Mouse (Mus musculus): ENCODE data around the gene Cacna2d3.
A peak's percentile ranks its signal among the peaks of the same experiment; 100 is the strongest.

Cacna2d3 gene

GRCm38 (mm10) chr14:29163998-29164652 is 557.5 kb downstream of the Cacna2d3 start:
- no peak for DNase-seq (ENCODE audit: inconsistent ontology term)

DNA sequence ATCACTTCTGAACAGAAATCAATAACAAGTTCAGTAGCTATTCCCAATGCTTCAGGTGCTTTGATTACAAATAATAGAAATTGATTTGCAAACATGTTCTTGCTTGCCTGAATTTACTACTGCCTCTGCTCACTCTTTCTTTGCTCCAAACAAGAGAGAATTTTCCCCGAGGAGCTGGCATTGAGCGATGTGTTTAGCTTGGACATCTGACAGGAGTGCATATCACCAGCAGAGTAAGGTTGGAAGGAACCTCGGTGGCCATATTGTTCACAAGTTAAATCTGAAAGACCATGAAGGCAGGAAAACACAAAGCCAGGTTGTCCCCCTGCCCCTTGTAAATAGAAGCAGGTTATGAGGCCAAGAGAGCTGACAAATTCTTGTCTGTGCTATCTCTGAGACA is 561.9 kb downstream of the Cacna2d3 start:
- no peak for DNase-seq (ENCODE audit: inconsistent ontology term)

DNA sequence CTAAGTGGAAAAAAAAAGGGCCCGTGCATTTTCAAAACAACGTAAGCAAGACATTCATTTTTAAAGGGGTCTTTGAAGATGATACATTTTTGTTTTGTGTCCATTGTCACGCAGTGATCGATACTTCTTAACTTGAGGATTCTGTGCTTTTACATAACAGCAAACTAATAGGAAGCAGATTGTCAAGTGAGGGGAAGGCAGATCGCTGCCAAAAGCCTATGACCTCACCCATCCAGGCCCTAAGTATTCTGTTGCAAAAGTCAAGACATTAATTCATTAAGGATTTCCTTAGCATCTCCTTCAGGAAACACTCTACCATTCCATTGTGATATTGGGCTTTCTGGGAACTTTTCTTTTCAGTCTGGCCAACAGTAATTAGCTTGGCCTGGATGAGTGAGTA is 564.6 kb downstream of the Cacna2d3 start:
- no peak for DNase-seq (ENCODE audit: inconsistent ontology term)

DNA sequence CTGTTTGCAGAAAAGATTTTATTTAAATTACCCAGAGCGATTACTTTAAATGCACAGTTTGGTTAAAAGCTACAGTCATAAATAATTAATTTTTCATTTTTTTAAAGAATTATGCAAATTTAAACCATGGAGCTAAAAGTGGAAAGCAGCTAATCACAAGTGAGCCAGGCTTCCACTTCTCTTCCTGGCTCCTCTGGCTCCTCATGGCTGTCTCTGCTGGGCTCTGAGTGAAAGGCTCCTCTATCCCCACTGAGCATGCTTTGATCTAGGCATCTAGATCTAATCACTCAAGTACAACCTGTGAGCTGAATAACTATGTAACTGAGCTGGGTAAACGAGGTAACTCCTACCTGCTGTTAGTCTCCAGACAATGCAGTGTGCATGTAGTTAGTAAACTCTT is 577.5 kb downstream of the Cacna2d3 start:
- DNase-seq (ENCODE audit: inconsistent ontology term), result no peak

GRCm38 (mm10) chr14:29137614-29138013 is 584.0 kb downstream of the Cacna2d3 start:
- no peak for DNase-seq (ENCODE audit: inconsistent ontology term)

GRCm38 (mm10) chr14:29137006-29137579 is 584.6 kb downstream of the Cacna2d3 start:
- no peak for DNase-seq (ENCODE audit: inconsistent ontology term)

- DNase-seq (ENCODE audit: inconsistent ontology term), result no peak
Observed at GRCm38 (mm10) chr14:29134901-29135300, 586.8 kb downstream of the Cacna2d3 start.

GRCm38 (mm10) chr14:29130511-29130910 is 591.2 kb downstream of the Cacna2d3 start:
- no peak for DNase-seq (ENCODE audit: inconsistent ontology term)

GRCm38 (mm10) chr14:29123886-29124285 is 597.8 kb downstream of the Cacna2d3 start:
- no peak for DNase-seq (ENCODE audit: inconsistent ontology term)

DNA sequence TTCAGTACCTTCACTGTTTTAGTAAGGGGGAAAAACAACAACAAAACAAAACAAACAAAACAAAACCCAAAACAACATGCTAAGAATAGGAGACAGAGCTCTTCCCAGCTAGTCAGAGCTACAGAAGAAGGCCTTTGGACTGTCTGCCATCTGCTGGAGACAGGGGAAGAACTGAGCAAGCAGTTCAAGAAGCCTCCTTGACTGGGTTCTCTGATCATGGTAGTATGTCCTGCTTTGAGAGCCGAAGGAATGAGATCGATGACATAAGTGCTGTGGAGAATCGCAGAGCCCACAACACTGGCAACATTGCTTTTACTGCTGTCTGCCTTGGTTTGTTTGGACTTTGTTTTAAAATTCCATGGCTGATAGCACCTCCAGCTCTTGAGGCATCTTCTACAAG is 598.9 kb downstream of the Cacna2d3 start:
- DNase-seq (ENCODE audit: inconsistent ontology term), result no peak

DNA sequence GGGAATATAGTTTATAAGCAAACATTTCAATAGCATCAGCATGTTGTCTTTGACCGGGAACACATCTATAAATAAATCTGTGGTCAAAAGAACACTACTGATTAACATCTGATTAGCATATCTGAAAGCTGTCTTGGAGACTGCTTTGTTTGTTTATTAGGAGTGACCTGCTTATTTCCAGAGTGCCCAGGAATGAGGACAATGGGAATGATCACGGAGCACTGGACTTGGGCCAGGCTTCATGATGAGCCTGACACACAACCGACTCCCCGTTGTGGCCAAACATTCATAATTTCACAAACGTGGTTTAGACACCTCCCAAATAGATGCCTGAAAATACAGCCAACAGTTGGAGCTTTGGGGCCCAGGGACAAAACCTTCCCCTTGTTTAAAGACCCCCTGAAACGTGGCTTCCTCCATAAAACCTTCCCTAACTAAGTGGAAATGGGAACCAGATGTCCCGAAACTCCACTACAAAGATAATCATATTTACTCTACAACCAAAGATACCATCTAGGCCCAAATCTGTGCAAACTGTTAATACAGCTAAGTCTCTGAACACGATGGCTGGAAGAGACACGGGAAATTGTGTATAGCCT is 607.7 kb downstream of the Cacna2d3 start:
- DNase-seq (ENCODE audit: inconsistent ontology term), result peak; percentile 70

DNA sequence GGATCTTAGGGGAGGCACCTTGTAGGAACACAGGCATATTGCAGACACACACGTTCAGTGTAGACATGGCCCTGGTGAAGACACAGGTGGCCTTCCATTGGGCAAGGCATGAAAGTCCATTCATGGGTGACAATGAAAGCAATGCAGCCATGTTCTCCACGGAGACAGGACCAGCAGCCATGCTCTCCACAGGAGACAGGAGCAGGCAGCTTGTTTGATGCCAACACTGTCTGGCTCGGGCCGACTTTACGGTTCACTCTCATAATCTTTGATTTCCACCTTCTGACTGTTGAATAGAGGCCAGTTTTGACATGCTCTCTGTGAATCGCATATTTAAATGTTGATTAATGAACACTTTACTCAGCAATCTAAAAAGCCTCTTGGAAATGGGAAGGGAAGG is 610.0 kb downstream of the Cacna2d3 start:
- DNase-seq (ENCODE audit: inconsistent ontology term), result no peak

GRCm38 (mm10) chr14:29110351-29111091 is 611.1 kb downstream of the Cacna2d3 start:
- DNase-seq (ENCODE audit: inconsistent ontology term), result no peak

- no peak for DNase-seq (ENCODE audit: inconsistent ontology term)
Observed at GRCm38 (mm10) chr14:29107464-29107863, 614.2 kb downstream of the Cacna2d3 start.

DNA sequence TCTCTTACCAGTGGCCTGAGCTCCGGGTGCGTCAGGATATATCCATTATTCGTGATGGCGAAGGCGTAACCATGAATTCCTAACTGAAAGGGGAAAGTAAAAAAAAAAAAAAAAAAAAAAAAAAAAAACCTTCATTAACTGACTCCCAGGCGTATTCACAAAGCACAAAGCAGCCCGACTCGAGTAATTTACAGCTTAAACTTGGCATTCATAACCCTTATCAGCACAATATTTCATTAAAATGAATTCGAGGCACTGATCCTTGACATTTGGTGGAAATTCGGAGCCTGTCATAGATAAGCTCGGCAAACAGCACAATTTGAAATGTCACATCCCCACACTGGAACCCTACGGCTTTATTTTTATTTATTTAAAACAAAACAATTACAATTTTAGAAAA is 623.9 kb downstream of the Cacna2d3 start:
- no peak for DNase-seq (ENCODE audit: inconsistent ontology term)

DNA sequence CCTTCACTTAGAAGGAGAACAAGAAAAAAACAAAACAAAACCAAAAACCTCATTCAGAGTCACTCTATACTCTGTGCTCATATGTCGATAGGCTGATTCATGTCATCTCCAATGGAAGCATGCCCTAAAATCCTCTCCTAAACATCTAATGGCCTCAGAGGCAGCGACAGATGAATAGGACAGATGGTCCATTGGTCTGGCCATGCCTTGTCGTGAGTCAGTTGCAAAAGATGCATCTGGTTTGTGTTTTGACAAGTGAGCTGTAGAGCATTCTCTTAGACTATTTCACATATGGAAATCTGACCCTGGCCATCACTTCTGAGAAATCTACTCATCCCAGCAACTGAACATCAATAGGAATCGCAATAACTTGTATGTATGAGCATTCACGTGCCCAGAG is 626.2 kb downstream of the Cacna2d3 start:
- no peak for DNase-seq (ENCODE audit: inconsistent ontology term)

GRCm38 (mm10) chr14:29090074-29090473 is 631.6 kb downstream of the Cacna2d3 start:
- peak; percentile 50 for DNase-seq (ENCODE audit: inconsistent ontology term)

DNA sequence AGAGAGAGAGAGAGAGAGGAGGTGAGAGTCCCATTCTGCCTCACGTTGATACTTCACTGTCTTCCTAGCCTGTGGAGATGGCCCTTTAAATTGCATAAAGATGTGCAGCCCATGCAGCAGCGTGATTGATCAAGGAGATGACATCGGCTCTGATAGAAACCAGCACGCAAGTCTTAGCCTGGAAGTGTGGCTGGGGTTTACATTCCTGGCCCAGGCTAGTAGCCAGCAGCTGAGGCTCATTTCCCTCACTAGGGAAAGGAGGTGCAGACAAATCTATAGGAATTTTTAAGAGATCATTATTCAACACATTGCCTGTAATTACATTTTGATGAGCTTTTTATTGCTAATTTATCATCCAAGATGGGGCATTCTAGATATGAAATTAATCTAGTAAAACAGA is 635.1 kb downstream of the Cacna2d3 start:
- DNase-seq (ENCODE audit: inconsistent ontology term), result no peak

- DNase-seq (ENCODE audit: inconsistent ontology term), result no peak
Observed at GRCm38 (mm10) chr14:29085493-29086159, 636.0 kb downstream of the Cacna2d3 start.

DNA sequence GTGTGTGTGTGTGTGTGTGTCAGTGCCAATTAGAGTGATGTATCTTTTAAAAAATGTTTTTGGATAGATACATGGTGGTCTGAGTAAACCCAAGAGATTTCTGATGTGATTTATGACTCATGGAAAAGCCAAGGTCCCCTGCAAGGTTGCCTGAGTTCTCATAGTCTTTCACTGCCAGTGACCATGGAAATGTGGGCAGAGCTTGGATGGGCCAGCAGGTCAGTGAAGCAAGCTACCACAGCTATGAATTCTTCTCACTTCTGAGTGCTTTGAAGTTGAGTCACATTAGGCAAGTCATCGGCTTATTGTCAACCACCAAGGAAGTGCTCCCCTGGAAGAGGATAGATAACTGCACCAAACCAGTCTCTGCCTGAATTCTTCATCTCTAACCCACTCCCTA is 639.5 kb downstream of the Cacna2d3 start:
- peak; percentile 93 for DNase-seq (ENCODE audit: inconsistent ontology term)

DNA sequence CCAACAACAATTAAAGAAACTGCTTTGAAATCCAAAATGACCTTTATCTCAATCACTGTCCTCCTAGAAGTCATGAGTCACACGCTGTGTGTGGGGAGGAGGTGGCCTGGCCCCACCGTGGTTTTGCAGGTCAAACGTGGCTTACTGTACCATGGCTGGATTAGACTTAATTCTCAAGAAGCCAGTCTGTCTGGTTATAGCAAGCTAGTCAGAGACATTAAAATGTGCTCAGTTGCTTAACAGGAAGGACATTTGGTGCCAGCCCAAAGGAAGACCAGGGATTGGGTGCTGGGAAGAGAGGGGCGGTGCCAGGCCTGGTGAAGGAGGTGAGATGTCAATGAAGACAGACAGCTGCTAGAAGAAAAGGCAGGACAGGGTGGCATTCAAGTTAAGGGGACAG is 641.0 kb downstream of the Cacna2d3 start:
- peak; percentile 35 for DNase-seq (ENCODE audit: inconsistent ontology term)

- DNase-seq (ENCODE audit: inconsistent ontology term), result peak; percentile 34
Observed at GRCm38 (mm10) chr14:29080228-29080627, 641.4 kb downstream of the Cacna2d3 start.
